ENCODE assay signal across 20 mouse cellular contexts in genomic region chr16:45613247-45613646, GRCm38 (mm10). TPM values are rescaled to one million over a fixed set of nuclear protein-coding genes. Genes with fewer than 3 reads are reported as not detected.
"Had no signal": no experiment of that assay in that cellular context is flagged by ENCODE, and none has a peak within 500 bp of the region (broad histone marks: within the 10 kb centered on the region; RNA-seq: fewer than 3 reads in every experiment).

No protein-coding gene starts in this region.

- H3K27me3 ChIP-seq: liver, embryonic 13.5 days; midbrain, embryonic 13.5 days had no signal

- H3K36me3 ChIP-seq: liver, embryonic 13.5 days; midbrain, embryonic 13.5 days had no signal

- H3K4me3 ChIP-seq: layer of hippocampus, adult 2 months; liver, embryonic 13.5 days; midbrain, embryonic 13.5 days had no signal

- H3K27ac ChIP-seq: layer of hippocampus, adult 2 months; liver, embryonic 13.5 days; midbrain, embryonic 13.5 days; stomach, postnatal 0 days had no signal

- H3K9ac ChIP-seq: liver, embryonic 13.5 days; lung, embryonic 14.5 days; midbrain, embryonic 13.5 days had no signal

- H3K9me3 ChIP-seq: liver, embryonic 13.5 days; midbrain, embryonic 13.5 days had no signal

- H3K4me1 ChIP-seq: liver, embryonic 13.5 days; midbrain, embryonic 13.5 days had no signal

- DNase-seq: kidney, adult 11 months; kidney, adult 9 months; kidney, postnatal 25 days; layer of hippocampus, adult 9-11 months; liver, embryonic 13.5 days; lung, postnatal 10 days; lung, postnatal 36 days; right cerebral cortex, postnatal 4 days; thymus, adult 2 months; thymus, postnatal 25 days had no signal

- H3K4me2 ChIP-seq: liver, embryonic 13.5 days; lung, embryonic 14.5 days; midbrain, embryonic 13.5 days had no signal

- ATAC-seq: midbrain, embryonic 13.5 days had no signal

RNA-seq across cellular contexts. Expression of gene Gcsam, which starts 3.1 kb away (rescaled TPM):
- total RNA-seq: layer of hippocampus, adult 2 months; layer of hippocampus, postnatal 25 days; left cerebral cortex, adult 18-20 months; left cerebral cortex, postnatal 25 days; midbrain, postnatal 0 days had no signal
- polyA plus RNA-seq: midbrain, embryonic 13.5 days; midbrain, postnatal 0 days; neural tube, embryonic 14.5 days had no signal

RNA-seq across cellular contexts. Expression of gene BC016579, which starts 40.6 kb away (rescaled TPM):
- total RNA-seq: midbrain, postnatal 0 days had no signal
- polyA plus RNA-seq: liver, adult 2 months; midbrain, postnatal 0 days had no signal
